Mouse (Mus musculus) lung, embryonic 16.5 days (tissue): ENCODE results near the gene Zswim5. TPM values are rescaled to one million over a fixed set of nuclear protein-coding genes. Genes with fewer than 3 reads are reported as not detected.
"Not testable (repeated sequence)": the region's sequence is repeated elsewhere in the genome, so short reads cannot be mapped to it uniquely, and the experiment has no call there.

Experiments
- ATAC-seq: fragments of 200-750 bp; cut with Nextera tagmentation; 2 replicates; pipeline ENCODE4 v1.8.0; 2017; ENCODE audit warnings: low read depth, mild to moderate bottlenecking, moderate library complexity
- H3K27ac ChIP-seq: fragments of 300-500 bp; sonication (generic); 2 replicates; pipeline ENCODE4 v1.5.1; 2014; ENCODE audit warnings: mild to moderate bottlenecking, control low read depth, low read length
- H3K27me3 ChIP-seq: fragments of 300-500 bp; sonication (generic); 2 replicates; pipeline ENCODE4 v1.6.1; 2014; ENCODE audit warnings: low read depth, low read length, mixed read lengths; ENCODE audit not compliant: control insufficient read depth, insufficient read depth
- H3K36me3 ChIP-seq: fragments of 300-500 bp; sonication (generic); 2 replicates; pipeline ENCODE4 v1.6.1; 2014; ENCODE audit warnings: low read length; ENCODE audit not compliant: control insufficient read depth, insufficient read depth
- H3K4me1 ChIP-seq: fragments of 300-500 bp; sonication (generic); replicated peaks from 2 replicates; pipeline ENCODE4 v1.6.1; 2014; ENCODE audit warnings: low read length, mixed read lengths; ENCODE audit not compliant: control insufficient read depth, insufficient read depth
- H3K4me2 ChIP-seq: fragments of 300-500 bp; sonication (generic); 2 replicates; pipeline ENCODE4 v1.6.1; 2014; ENCODE audit warnings: low read depth, low read length, control low read depth
- H3K4me3 ChIP-seq: fragments of 300-500 bp; sonication (generic); 2 replicates; pipeline ENCODE4 v1.5.1; 2014; ENCODE audit warnings: mild to moderate bottlenecking, low read length, control low read depth
- H3K9ac ChIP-seq: fragments of 300-500 bp; sonication (generic); 2 replicates; pipeline ENCODE4 v1.6.1; 2014; ENCODE audit warnings: low read length, control low read depth
- H3K9me3 ChIP-seq: fragments of 300-500 bp; sonication (generic); 2 replicates; pipeline ENCODE4 v1.6.1; 2016; ENCODE audit warnings: low read length; ENCODE audit not compliant: control insufficient read depth
- WGBS: fragments of 180-500 bp; shearing (Covaris S2); extraction: QIAGEN DNeasy Blood & Tissue Kit; methylation state at CpG from one replicate; pipeline ENCODE4 v1.1.7; 2014; 5-methylcytosine and 5-hydroxymethylcytosine counted together
- polyA plus RNA-seq: library from polyadenylated mRNA; unstranded; fragments of >200 nt; fragmentation: Nextera tagmentation; extraction: Ambion mirVana; gene quantifications from 2 replicates; pipeline ENCODE4 v1.2.1, GENCODE M21; 2015

Gene Zswim5
- polyA plus RNA-seq: 0.40 and 0.70 TPM in 2 replicates

GRCm38 (mm10) chr4:116876995-116877728, at the start of gene Zswim5:
TSS of gene Zswim5 (plus strand) at chr4:116877376.
- Histone ChIP-seq H3K4me1 (0 out of 2 replicates have a peak, but pooled peaks cover 4% of the 10 kb centered on the region), H3K27ac (peak within 1 kb of the TSS; percentile 71), H3K4me3 (peak within 1 kb of the TSS; percentile 89), H3K9me3 (no peaks in the 10 kb centered on the region), H3K4me2 (peak within 1 kb of the TSS; percentile 97), H3K27me3 (peaks cover 20% of the 10 kb centered on the region), H3K36me3 (no peaks in the 10 kb centered on the region), H3K9ac (peak within 1 kb of the TSS; percentile 78)
- WGBS: under 1% methylated on average over 71 of the region's 104 CpGs
- ATAC-seq: peak; percentile 89

GRCm38 (mm10) chr4:116827819-116828218, 49.4 kb upstream of the Zswim5 start:
- H3K9ac ChIP-seq: no peak overlapping the region
- H3K36me3 ChIP-seq: no peaks in the 10 kb centered on the region
- ATAC-seq: peak; percentile 47
- whole genome bisulfite sequencing: under 1% methylated on average over 4 of the region's 4 CpGs
- no peaks in the 10 kb centered on the region for H3K9me3 ChIP-seq
- H3K27me3 ChIP-seq: no peaks in the 10 kb centered on the region
- no peak overlapping the region for H3K27ac ChIP-seq
- no peak overlapping the region for H3K4me2 ChIP-seq
- H3K4me3 ChIP-seq: no peak overlapping the region
- H3K4me1 ChIP-seq: peaks cover 9% of the 10 kb centered on the region

- Histone ChIP-seq H3K36me3 (no peaks in the 10 kb centered on the region), H3K4me1 (peaks cover 6% of the 10 kb centered on the region), H3K27ac (no peak overlapping the region), H3K9ac (no peak overlapping the region), H3K4me2 (no peak overlapping the region), H3K9me3 (no peaks in the 10 kb centered on the region), H3K4me3 (no peak overlapping the region), H3K27me3 (no peaks in the 10 kb centered on the region)
- ATAC-seq: no peak
- 42% methylated on average over 6 of the region's 6 CpGs for whole genome bisulfite sequencing
These were observed 47.7 kb upstream of the Zswim5 start for GRCm38 (mm10) chr4:116829364-116830069.

GRCm38 (mm10) chr4:116830070-116830368, 47.2 kb upstream of the Zswim5 start:
- H3K36me3 ChIP-seq: no peaks in the 10 kb centered on the region
- H3K4me1 ChIP-seq: peaks cover 5% of the 10 kb centered on the region
- H3K27ac ChIP-seq: no peak overlapping the region
- WGBS: 33% methylated on average over 6 of the region's 6 CpGs
- H3K9ac ChIP-seq: no peak overlapping the region
- no peak overlapping the region for H3K4me2 ChIP-seq
- no peaks in the 10 kb centered on the region for H3K27me3 ChIP-seq
- no peak for ATAC-seq
- H3K9me3 ChIP-seq: no peaks in the 10 kb centered on the region
- no peak overlapping the region for H3K4me3 ChIP-seq

GRCm38 (mm10) chr4:116838999-116839398, 38.2 kb upstream of the Zswim5 start:
- Histone ChIP-seq H3K9ac (no peak overlapping the region), H3K36me3 (no peaks in the 10 kb centered on the region), H3K4me3 (no peak overlapping the region), H3K27ac (no peak overlapping the region), H3K4me2 (no peak overlapping the region), H3K9me3 (no peaks in the 10 kb centered on the region), H3K27me3 (peaks cover 8% of the 10 kb centered on the region; the same call in 1 of the 2 replicates), H3K4me1 (no peaks in the 10 kb centered on the region)
- no peak for ATAC-seq
- WGBS: 37% methylated on average over 2 of the region's 2 CpGs

GRCm38 (mm10) chr4:116840096-116840495, 37.1 kb upstream of the Zswim5 start:
- not testable (repeated sequence) for ATAC-seq, H3K9ac ChIP-seq, H3K4me1 ChIP-seq, H3K9me3 ChIP-seq, H3K27ac ChIP-seq, H3K27me3 ChIP-seq, H3K36me3 ChIP-seq
- Histone ChIP-seq H3K4me3 (peak overlapping the region; percentile 20; the same call in 1 of the 2 replicates), H3K4me2 (peak overlapping the region; percentile 34; the same call in 1 of the 2 replicates)
- WGBS: 10% methylated on average over 20 of the region's 29 CpGs

GRCm38 (mm10) chr4:116840841-116841240, 36.3 kb upstream of the Zswim5 start:
- Histone ChIP-seq H3K27ac (no peak overlapping the region), H3K9me3 (peaks cover 5% of the 10 kb centered on the region; the same call in 1 of the 2 replicates), H3K4me2 (no peak overlapping the region), H3K4me1 (no peaks in the 10 kb centered on the region), H3K4me3 (no peak overlapping the region), H3K27me3 (peaks cover 8% of the 10 kb centered on the region; the same call in 1 of the 2 replicates), H3K36me3 (no peaks in the 10 kb centered on the region), H3K9ac (no peak overlapping the region)
- ATAC-seq: no peak
- WGBS: 70% methylated on average over 6 of the region's 6 CpGs

- H3K4me2 ChIP-seq: no peak overlapping the region
- no peak for ATAC-seq
- no peaks in the 10 kb centered on the region for H3K4me1 ChIP-seq
- H3K36me3 ChIP-seq: no peaks in the 10 kb centered on the region
- WGBS: 91% methylated on average over 3 of the region's 3 CpGs
- peaks cover 6% of the 10 kb centered on the region; the same call in 1 of the 2 replicates for H3K27me3 ChIP-seq
- no peak overlapping the region for H3K4me3 ChIP-seq
- peaks cover 5% of the 10 kb centered on the region; the same call in 1 of the 2 replicates for H3K9me3 ChIP-seq
- no peak overlapping the region for H3K27ac ChIP-seq
- H3K9ac ChIP-seq: no peak overlapping the region
These were observed 32.9 kb upstream of the Zswim5 start for GRCm38 (mm10) chr4:116844324-116844723.

GRCm38 (mm10) chr4:116849901-116850300, 27.3 kb upstream of the Zswim5 start:
- Histone ChIP-seq H3K4me2 (no peak overlapping the region), H3K9me3 (no peaks in the 10 kb centered on the region), H3K4me3 (no peak overlapping the region), H3K4me1 (no peaks in the 10 kb centered on the region), H3K27ac (no peak overlapping the region), H3K9ac (no peak overlapping the region), H3K36me3 (no peaks in the 10 kb centered on the region), H3K27me3 (no peaks in the 10 kb centered on the region)
- WGBS: 80% methylated on average over 3 of the region's 3 CpGs
- no peak for ATAC-seq
